Mouse (Mus musculus) kidney, embryonic 15.5 days (tissue): ENCODE results near the gene Gpr176. TPM values are rescaled to one million over a fixed set of nuclear protein-coding genes. Genes with fewer than 3 reads are reported as not detected.
A peak's percentile ranks its signal among the peaks of the same experiment; 100 is the strongest.

Experiments used
- ATAC-seq: fragments of 200-750 bp; cut with Nextera tagmentation; replicated peaks from 2 replicates; pipeline ENCODE4 v1.8.0; 2017; ENCODE audit warnings: moderate TSS enrichment; ENCODE audit not compliant: low FRiP score
- H3K27ac ChIP-seq: fragments of 300-500 bp; sonication (generic); 2 replicates; pipeline ENCODE4 v1.5.1; 2015; ENCODE audit warnings: mild to moderate bottlenecking, inconsistent platforms
- H3K27me3 ChIP-seq: fragments of 300-500 bp; sonication (generic); 2 replicates; pipeline ENCODE4 v1.6.1; 2015; ENCODE audit warnings: inconsistent platforms
- H3K36me3 ChIP-seq: fragments of 300-500 bp; sonication (generic); 2 replicates; pipeline ENCODE4 v1.6.1; 2015; ENCODE audit warnings: inconsistent platforms
- H3K4me1 ChIP-seq: fragments of 300-500 bp; sonication (generic); 2 replicates; pipeline ENCODE4 v1.6.1; 2015; ENCODE audit warnings: inconsistent platforms
- H3K4me2 ChIP-seq: fragments of 300-500 bp; sonication (generic); 2 replicates; pipeline ENCODE4 v1.6.1; 2015; ENCODE audit warnings: moderate library complexity, mild to moderate bottlenecking, inconsistent platforms
- H3K4me3 ChIP-seq: fragments of 300-500 bp; sonication (generic); replicated peaks from 2 replicates; pipeline ENCODE4 v1.5.1; 2015; ENCODE audit warnings: mild to moderate bottlenecking, inconsistent platforms
- H3K9ac ChIP-seq: fragments of 300-500 bp; sonication (generic); 2 replicates; pipeline ENCODE4 v1.6.1; 2015; ENCODE audit warnings: mild to moderate bottlenecking, inconsistent platforms
- H3K9me3 ChIP-seq: fragments of 300-500 bp; sonication (generic); replicated peaks from 2 replicates; pipeline ENCODE4 v1.6.1; 2016; ENCODE audit warnings: inconsistent platforms
- WGBS: fragments of 180-500 bp; shearing (Covaris S2); methylation state at CpG from one replicate; pipeline ENCODE4 v1.1.7; 2015; ENCODE audit warnings: mixed read lengths; 5-methylcytosine and 5-hydroxymethylcytosine counted together
- polyA plus RNA-seq: library from polyadenylated mRNA; unstranded; fragments of >200 nt; fragmentation: Nextera tagmentation; extraction: Ambion mirVana; gene quantifications from 2 replicates; pipeline ENCODE4 v1.2.1, GENCODE M21; 2015

Gene Gpr176
- polyA plus RNA-seq, 1 experiment from 2014 or later, result 1.4 TPM

- WGBS, result 73% methylated on average over 8 of the region's 8 CpGs
- no peak for ATAC-seq
- Histone ChIP-seq H3K4me1 (peaks cover 13% of the 10 kb centered on the region), H3K27me3 (peaks cover 9% of the 10 kb centered on the region; the same call in 1 of the 2 replicates), H3K9ac (no peak overlapping the region), H3K4me3 (peak overlapping the region; percentile 55), H3K36me3 (no peaks in the 10 kb centered on the region), H3K9me3 (no peaks in the 10 kb centered on the region), H3K4me2 (peak overlapping the region; percentile 69), H3K27ac (no peak overlapping the region)
Measured at GRCm38 (mm10) chr2:118257094-118257493, 116.1 kb downstream of the Gpr176 start.

GRCm38 (mm10) chr2:118256621-118257053, 116.6 kb downstream of the Gpr176 start, which contains the start of gene Fsip1:
TSS of gene Fsip1 (minus strand) at chr2:118256966.
- Histone ChIP-seq H3K4me3 (peak within 1 kb of the TSS; percentile 55), H3K4me2 (peak within 1 kb of the TSS; percentile 69), H3K4me1 (peaks cover 13% of the 10 kb centered on the region), H3K27ac (no peak within 1 kb of the TSS), H3K9me3 (no peaks in the 10 kb centered on the region), H3K27me3 (peaks cover 9% of the 10 kb centered on the region; the same call in 1 of the 2 replicates), H3K9ac (0 out of 2 replicates have a peak within 1 kb of the TSS, but pooled peaks have one; percentile 19), H3K36me3 (no peaks in the 10 kb centered on the region)
- WGBS, result 2% methylated on average over 25 of the region's 25 CpGs
- peak; percentile 98 for ATAC-seq

DNA sequence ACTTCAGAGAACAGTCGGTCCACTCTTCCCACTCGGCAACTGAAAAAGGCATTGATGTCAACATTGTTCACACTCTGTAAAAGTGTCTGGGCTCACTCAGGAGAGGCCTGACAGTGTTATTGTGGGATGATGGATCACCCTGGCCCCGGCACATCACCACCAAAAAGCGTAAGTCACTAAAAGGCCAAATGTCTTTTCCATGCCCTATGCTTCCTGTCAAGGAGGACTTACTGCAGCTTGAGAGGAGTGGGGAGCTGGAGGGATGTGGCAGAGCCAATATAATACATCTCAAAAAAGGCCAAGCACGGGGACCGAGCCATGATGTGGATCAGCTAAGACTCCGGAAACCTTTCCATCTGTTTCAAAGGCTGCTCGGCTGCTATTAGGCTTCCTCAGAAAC, 118.7 kb downstream of the Gpr176 start:
- Histone ChIP-seq H3K27ac (no peak overlapping the region), H3K27me3 (peaks cover 5% of the 10 kb centered on the region; the same call in 1 of the 2 replicates), H3K4me2 (no peak overlapping the region), H3K4me3 (no peak overlapping the region), H3K4me1 (peaks cover 13% of the 10 kb centered on the region), H3K36me3 (no peaks in the 10 kb centered on the region), H3K9ac (no peak overlapping the region), H3K9me3 (no peaks in the 10 kb centered on the region)
- no peak for ATAC-seq
- WGBS, result 21% methylated on average over 8 of the region's 8 CpGs

GRCm38 (mm10) chr2:118248966-118249365, 124.3 kb downstream of the Gpr176 start:
- no peaks in the 10 kb centered on the region for H3K9me3 ChIP-seq
- peaks cover 5% of the 10 kb centered on the region; the same call in 1 of the 2 replicates for H3K27me3 ChIP-seq
- ATAC-seq, result no peak
- no peak overlapping the region for H3K4me2 ChIP-seq
- WGBS, result 75% methylated on average over 12 of the region's 12 CpGs
- H3K9ac ChIP-seq, result no peak overlapping the region
- H3K4me1 ChIP-seq, result no peaks in the 10 kb centered on the region
- H3K4me3 ChIP-seq, result no peak overlapping the region
- no peak overlapping the region for H3K27ac ChIP-seq
- no peaks in the 10 kb centered on the region for H3K36me3 ChIP-seq

- Histone ChIP-seq H3K4me2 (no peak overlapping the region), H3K4me1 (no peaks in the 10 kb centered on the region), H3K4me3 (no peak overlapping the region), H3K9me3 (no peaks in the 10 kb centered on the region), H3K27ac (no peak overlapping the region), H3K27me3 (no peaks in the 10 kb centered on the region; the same call in 1 of the 2 replicates), H3K36me3 (no peaks in the 10 kb centered on the region), H3K9ac (no peak overlapping the region)
- WGBS, result 45% methylated on average over 2 of the region's 2 CpGs
- peak; percentile 78; the same call in 1 of the 2 replicates for ATAC-seq
Measured at GRCm38 (mm10) chr2:118248016-118248415, 125.2 kb downstream of the Gpr176 start.

DNA sequence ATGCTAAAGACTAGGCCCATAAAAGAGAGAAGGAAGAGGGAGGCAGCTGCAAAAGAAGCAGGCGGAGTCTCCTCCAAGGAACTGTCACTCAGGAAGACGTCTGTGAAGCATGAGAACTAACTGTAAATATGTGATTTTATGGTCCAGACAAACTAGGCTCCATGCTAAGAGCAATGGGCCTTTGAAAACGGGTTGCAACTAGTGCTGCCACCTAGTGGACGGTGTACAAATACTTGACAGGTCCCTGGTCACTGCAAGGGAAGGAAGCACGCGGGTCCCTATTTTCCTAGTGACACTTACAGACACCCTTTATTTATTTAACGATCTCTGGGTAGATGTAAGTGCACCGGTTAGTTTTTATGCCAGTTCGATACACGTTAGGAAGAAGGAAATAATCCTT, 127.3 kb downstream of the Gpr176 start:
- no peaks in the 10 kb centered on the region for H3K36me3 ChIP-seq
- H3K4me3 ChIP-seq, result no peak overlapping the region
- ATAC-seq, result peak; percentile 76; the same call in 1 of the 2 replicates
- no peaks in the 10 kb centered on the region for H3K4me1 ChIP-seq
- no peak overlapping the region for H3K9ac ChIP-seq
- WGBS, result 11% methylated on average over 10 of the region's 10 CpGs
- no peaks in the 10 kb centered on the region for H3K9me3 ChIP-seq
- no peak overlapping the region for H3K27ac ChIP-seq
- no peaks in the 10 kb centered on the region; the same call in 1 of the 2 replicates for H3K27me3 ChIP-seq
- H3K4me2 ChIP-seq, result no peak overlapping the region

DNA sequence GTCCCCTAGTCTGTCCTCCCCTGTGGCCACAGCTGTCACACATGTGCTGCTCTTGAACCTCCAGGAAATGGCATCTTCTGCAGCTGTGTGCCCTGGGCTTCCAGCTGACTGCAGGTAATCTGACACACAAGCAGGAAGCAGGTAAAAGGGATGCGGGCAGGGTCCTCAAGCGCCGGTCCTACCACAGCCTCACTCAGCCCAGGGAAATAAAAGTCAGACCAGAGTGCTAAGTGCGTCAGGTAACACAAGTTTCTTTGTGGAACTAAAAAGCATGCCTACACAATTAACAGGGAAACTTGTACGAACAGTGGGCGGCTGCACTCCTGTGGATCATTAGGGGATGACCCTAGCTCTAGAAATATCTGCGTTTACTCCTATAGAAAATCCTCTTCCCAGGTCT, 137.0 kb downstream of the Gpr176 start:
- H3K36me3 ChIP-seq, result no peaks in the 10 kb centered on the region
- no peaks in the 10 kb centered on the region for H3K27me3 ChIP-seq
- no peak for ATAC-seq
- no peaks in the 10 kb centered on the region for H3K4me1 ChIP-seq
- WGBS, result 68% methylated on average over 7 of the region's 7 CpGs
- no peak overlapping the region for H3K4me2 ChIP-seq
- H3K9ac ChIP-seq, result no peak overlapping the region
- H3K27ac ChIP-seq, result no peak overlapping the region
- H3K4me3 ChIP-seq, result no peak overlapping the region
- H3K9me3 ChIP-seq, result no peaks in the 10 kb centered on the region

GRCm38 (mm10) chr2:118235614-118236013, 137.6 kb downstream of the Gpr176 start:
- Histone ChIP-seq H3K36me3 (no peaks in the 10 kb centered on the region), H3K4me3 (no peak overlapping the region), H3K9ac (no peak overlapping the region), H3K4me1 (no peaks in the 10 kb centered on the region), H3K9me3 (no peaks in the 10 kb centered on the region), H3K27me3 (no peaks in the 10 kb centered on the region), H3K27ac (no peak overlapping the region), H3K4me2 (no peak overlapping the region)
- ATAC-seq, result no peak
- 84% methylated on average over 3 of the region's 3 CpGs for WGBS

- no peak overlapping the region for H3K4me2 ChIP-seq
- 40% methylated on average over 3 of the region's 3 CpGs for WGBS
- no peaks in the 10 kb centered on the region for H3K27me3 ChIP-seq
- 0 out of 2 replicates have a peak, but pooled peaks cover 3% of the 10 kb centered on the region for H3K4me1 ChIP-seq
- no peaks in the 10 kb centered on the region for H3K9me3 ChIP-seq
- H3K4me3 ChIP-seq, result no peak overlapping the region
- no peak overlapping the region for H3K27ac ChIP-seq
- no peak for ATAC-seq
- H3K9ac ChIP-seq, result no peak overlapping the region
- H3K36me3 ChIP-seq, result no peaks in the 10 kb centered on the region
Measured at GRCm38 (mm10) chr2:118230544-118230943, 142.7 kb downstream of the Gpr176 start.

DNA sequence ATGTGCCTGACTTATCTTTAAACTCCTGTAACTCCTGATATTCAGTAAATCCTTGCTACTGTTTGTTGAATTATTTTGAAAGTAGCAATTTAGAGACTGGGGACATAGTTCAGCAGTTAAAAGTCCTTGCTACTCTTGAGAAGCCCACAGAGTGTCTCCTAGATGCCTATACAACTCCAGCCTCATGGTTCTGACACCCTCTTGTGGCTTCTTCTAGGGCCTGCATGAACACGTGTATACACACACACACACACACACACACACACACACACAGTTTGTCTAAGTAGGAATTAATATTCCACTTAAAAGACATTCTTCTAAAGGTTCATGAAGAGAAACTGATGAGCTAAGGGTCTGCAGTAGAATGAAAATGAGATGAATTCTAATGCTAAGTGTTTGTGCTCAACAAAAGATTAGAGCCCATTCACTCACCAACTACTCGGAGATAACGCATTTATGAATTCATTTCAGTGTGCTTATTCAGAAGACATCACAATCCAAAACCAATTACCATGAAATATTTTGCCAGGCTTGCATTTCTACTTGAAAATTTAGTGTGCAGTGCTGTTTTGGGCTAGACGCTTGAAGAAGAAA, 144.6 kb downstream of the Gpr176 start:
- H3K4me1 ChIP-seq, result peaks cover 7% of the 10 kb centered on the region
- H3K27ac ChIP-seq, result no peak overlapping the region
- H3K27me3 ChIP-seq, result no peaks in the 10 kb centered on the region
- WGBS, result 94% methylated on average over 4 of the region's 4 CpGs
- ATAC-seq, result no peak
- H3K4me2 ChIP-seq, result no peak overlapping the region
- H3K9ac ChIP-seq, result no peak overlapping the region
- H3K36me3 ChIP-seq, result no peaks in the 10 kb centered on the region
- no peaks in the 10 kb centered on the region for H3K9me3 ChIP-seq
- H3K4me3 ChIP-seq, result no peak overlapping the region
